Mouse (Mus musculus) small intestine, adult 2 months (tissue): Measurements from ENCODE around the gene Dnm2. TPM values are rescaled to one million over a fixed set of nuclear protein-coding genes. Genes with fewer than 3 reads are reported as not detected.
"Not testable (repeated sequence)": the region's sequence is repeated elsewhere in the genome, so short reads cannot be mapped to it uniquely, and the experiment has no call there.

ENCODE experiments used
- H3K27ac ChIP-seq: fragments of 200-500 bp; 2 replicates; pipeline ENCODE4 v1.5.1; 2012; ENCODE audit warnings: low read depth, low read length, control low read depth, inconsistent platforms; ENCODE audit not compliant: insufficient read depth
- H3K27me3 ChIP-seq: fragments of 200-500 bp; 2 replicates; pipeline ENCODE4 v1.6.1; 2012; ENCODE audit warnings: mild to moderate bottlenecking, moderate library complexity, low read length, inconsistent platforms; ENCODE audit not compliant: control insufficient read depth, insufficient read depth
- H3K36me3 ChIP-seq: fragments of 200-500 bp; 2 replicates; pipeline ENCODE4 v1.6.1; 2012; ENCODE audit warnings: mild to moderate bottlenecking, low read length, control low read depth, inconsistent platforms; ENCODE audit not compliant: control insufficient read depth, insufficient read depth
- H3K4me1 ChIP-seq: fragments of 200-500 bp; 2 replicates; pipeline ENCODE4 v1.6.1; 2012; ENCODE audit warnings: low read length, inconsistent platforms, mixed read lengths; ENCODE audit not compliant: control insufficient read depth, insufficient read depth, insufficient read length
- H3K4me3 ChIP-seq: fragments of 200-500 bp; 2 replicates; pipeline ENCODE4 v1.5.1; 2012; ENCODE audit warnings: low read depth, mild to moderate bottlenecking, control low read depth, inconsistent platforms, low read length, moderate library complexity
- CTCF ChIP-seq: fragments of 200-500 bp; IDR thresholded peaks from 2 replicates; pipeline ENCODE4 v1.5.1; 2012; ENCODE audit warnings: low read depth, mild to moderate bottlenecking, control low read depth, inconsistent platforms, low read length, moderate library complexity, mixed read lengths; ENCODE audit not compliant: insufficient replicate concordance, insufficient read length; ENCODE audit errors: extremely low read depth
- POLR2A ChIP-seq: fragments of 200-500 bp; IDR thresholded peaks from 2 replicates; pipeline ENCODE4 v1.6.1; 2012; ENCODE audit warnings: low read depth, mild to moderate bottlenecking, control low read depth, inconsistent platforms, low read length, moderate library complexity
- WGBS: fragments of 180-500 bp; shearing (Covaris S2); methylation state at CpG from one replicate; pipeline ENCODE4 v1.1.7; 2018; 5-methylcytosine and 5-hydroxymethylcytosine counted together
- polyA plus RNA-seq: library from polyadenylated mRNA; depleted of rRNA; stranded (reverse); fragments of >200 nt; gene quantifications from 2 replicates; pipeline ENCODE4 v1.2.3, GENCODE M21; 2012

Gene Dnm2
- polyA plus RNA-seq, 1 experiment: 517 TPM

DNA sequence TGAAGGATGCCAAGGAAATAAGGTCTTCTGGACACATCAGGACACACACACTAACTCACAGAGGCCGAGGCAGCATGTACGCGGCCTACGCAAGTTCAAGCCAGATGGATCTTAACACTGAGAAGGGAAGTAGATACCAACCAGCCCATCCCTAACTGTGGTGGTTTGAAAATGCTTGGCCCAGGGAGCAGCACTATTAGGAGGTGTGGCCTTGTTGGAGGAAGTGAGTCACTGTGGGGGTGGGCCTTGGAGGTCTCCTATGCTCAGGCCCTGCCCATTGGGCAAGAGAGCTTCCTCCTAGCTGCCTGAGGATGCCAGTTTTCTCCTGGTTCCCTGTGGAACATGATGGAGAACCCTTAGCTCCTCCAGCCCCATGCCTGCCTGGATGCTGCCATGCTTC, 88.8 kb downstream of the Dnm2 start:
- WGBS: 97% methylated on average over 4 of the region's 4 CpGs
- Histone ChIP-seq H3K27ac (no peak overlapping the region), H3K36me3 (no peaks in the 10 kb centered on the region; the same call in 1 of the 2 replicates), H3K4me1 (peaks cover 6% of the 10 kb centered on the region), H3K27me3 (no peaks in the 10 kb centered on the region), H3K4me3 (no peak overlapping the region)
- TF ChIP-seq POLR2A (no peak), CTCF (no peak)

DNA sequence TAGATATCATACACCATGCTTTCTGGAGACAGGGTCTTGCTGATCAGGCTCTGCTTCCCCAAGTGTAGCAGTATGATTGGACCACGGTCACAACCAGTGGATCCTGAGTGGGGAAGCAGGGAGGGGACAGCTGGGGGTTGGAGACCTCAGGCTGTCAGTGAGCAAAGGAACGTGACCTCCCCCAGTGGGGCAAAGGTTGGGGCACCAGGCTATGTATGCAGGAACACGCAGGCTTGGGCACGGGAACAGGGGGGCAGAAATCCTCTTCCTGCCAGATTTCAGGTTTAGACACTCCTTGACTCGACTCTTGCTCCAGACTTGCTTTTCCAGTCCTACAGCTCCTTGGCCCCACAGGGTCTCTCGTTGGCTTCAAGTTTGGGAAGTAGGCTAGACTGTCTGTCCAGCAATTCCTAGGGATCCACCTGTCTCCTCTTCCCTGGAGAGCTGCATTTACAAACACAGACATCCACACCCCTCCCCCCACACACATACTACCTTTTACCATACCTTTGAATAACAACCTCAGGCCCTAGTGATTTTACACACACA, 93.3 kb downstream of the Dnm2 start:
- TF ChIP-seq POLR2A: no peak
- no peak for TF ChIP-seq CTCF
- H3K36me3 ChIP-seq: no peaks in the 10 kb centered on the region
- H3K4me3 ChIP-seq: no peak overlapping the region
- no peaks in the 10 kb centered on the region for H3K4me1 ChIP-seq
- H3K27me3 ChIP-seq: no peaks in the 10 kb centered on the region
- H3K27ac ChIP-seq: no peak overlapping the region
- 41% methylated on average over 6 of the region's 6 CpGs for WGBS

DNA sequence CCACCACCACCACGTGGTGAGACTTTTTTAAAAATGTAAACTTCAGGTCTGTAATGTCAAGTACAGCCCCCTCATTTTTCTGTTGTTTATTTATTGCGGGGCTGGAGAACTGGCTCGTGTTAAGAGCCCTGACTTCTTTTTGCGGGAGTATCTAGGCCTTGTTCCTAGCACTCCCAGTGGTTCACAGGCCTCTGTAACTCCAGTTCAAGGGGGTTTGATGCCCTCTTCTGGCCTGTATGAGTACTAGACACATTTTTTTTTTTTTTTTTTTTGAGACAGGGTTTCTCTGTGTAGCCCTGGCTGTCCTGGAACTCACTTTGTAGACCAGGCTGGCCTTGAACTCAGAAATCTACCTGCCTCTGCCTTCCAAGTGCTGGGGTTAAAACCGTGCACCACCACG, 94.0 kb downstream of the Dnm2 start:
- WGBS: 80% methylated on average over 6 of the region's 6 CpGs
- H3K4me1 ChIP-seq, H3K27me3 ChIP-seq, H3K4me3 ChIP-seq, H3K36me3 ChIP-seq, H3K27ac ChIP-seq: not testable (repeated sequence)

DNA sequence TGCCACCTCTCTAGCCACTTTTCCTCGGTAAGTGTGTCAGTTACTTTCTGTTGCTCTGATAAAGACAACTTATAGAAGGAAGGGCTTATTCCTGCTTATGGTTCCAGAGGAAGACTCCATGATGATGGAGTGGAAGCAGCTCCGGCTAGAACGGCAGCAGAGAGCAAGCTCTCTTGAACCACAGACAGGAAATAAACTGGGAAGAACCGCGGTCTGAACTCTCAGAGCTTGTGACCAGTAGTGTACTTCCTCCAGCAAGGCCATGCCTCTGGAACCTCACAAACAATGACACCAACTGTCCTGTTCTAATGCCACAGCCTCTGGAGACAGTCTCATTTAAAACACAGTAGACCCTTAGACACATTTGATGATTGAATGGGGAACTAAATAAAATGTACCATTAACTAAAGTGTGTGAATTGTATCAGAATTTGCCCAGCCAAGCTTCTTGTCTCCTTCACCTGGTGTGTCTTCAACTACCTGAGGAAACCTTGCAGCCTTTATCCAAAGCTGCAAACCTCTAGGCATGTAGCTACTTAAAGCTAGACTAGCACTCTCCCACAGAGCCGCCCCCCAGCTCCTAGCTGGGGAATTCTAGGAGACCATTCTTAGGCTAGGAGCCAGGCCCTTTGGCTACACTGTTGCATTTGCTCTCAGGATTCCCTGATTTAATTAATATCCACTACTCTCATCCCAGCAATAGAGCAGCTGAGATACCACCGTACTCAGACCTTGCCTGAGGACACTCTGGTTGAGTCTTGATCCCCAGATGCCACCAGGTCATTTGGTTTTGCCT, 100.6 kb downstream of the Dnm2 start:
- TF ChIP-seq POLR2A: no peak
- no peak for TF ChIP-seq CTCF
- no peaks in the 10 kb centered on the region for H3K4me1 ChIP-seq
- H3K4me3 ChIP-seq: no peak overlapping the region
- H3K36me3 ChIP-seq: no peaks in the 10 kb centered on the region
- 0 out of 2 replicates have a peak overlapping the region, but pooled peaks have one; percentile 11 for H3K27ac ChIP-seq
- 72% methylated on average over 7 of the region's 7 CpGs for WGBS
- no peaks in the 10 kb centered on the region for H3K27me3 ChIP-seq

DNA sequence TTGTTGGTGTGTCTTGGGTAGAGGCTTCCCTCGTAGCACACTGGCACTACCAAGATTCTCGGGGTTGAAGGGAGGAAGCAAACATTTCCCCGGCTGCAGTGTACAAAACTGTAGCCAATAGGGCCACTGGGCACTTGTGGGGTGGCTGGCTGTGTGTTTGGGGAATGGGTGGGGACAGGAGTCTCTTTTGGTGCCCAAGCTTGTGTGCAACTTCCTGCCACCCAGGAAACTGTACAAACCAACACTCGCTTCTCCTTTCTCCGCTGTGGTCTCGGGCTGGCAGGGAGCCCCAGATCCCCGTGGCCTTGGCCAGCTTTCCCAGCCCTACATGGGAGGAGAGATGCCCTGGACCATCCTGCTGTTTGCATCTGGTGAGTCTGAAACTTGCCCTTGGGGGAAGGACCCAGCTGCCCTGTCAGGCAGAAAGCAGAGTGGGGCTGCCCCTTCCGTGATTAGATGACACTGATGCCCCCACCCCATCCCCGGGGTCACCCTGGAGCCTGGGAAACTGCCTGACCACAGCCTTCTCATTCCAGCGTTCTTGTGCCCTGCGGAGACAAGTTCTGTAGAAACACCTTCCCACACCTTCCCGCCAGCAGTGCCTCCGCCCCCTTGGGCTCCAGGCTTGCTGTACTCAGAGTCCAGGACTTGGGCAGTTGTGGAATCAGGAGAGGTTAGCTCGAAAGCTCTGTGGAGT, 101.4 kb downstream of the Dnm2 start, which contains the start of gene AB124611:
AB124611 (plus strand) TSS at position 240 of the 697 bp plus-strand sequence.
- 51% methylated on average over 14 of the region's 14 CpGs for WGBS
- peak within 1 kb of the TSS; percentile 26 for H3K4me3 ChIP-seq
- TF ChIP-seq CTCF (no peak), POLR2A (no peak)
- 0 out of 2 replicates have a peak within 1 kb of the TSS, but pooled peaks have one; percentile 11 for H3K27ac ChIP-seq
- no peaks in the 10 kb centered on the region for H3K27me3 ChIP-seq
- no peaks in the 10 kb centered on the region for H3K36me3 ChIP-seq
- H3K4me1 ChIP-seq: no peaks in the 10 kb centered on the region

DNA sequence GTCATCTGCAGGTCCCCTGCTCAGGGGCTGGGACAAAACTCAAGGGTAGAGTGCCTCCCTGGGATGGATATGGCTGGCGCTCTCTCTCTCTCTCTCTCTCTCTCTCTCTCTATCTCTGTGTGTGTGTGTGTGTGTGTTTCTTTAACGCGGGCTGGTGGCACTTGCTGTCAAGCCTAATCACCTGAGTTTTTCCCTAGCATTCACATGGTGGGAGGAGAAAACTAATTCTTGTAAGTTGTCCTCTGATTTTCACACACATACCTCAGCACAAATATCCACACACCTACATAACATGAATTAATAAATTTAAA, 101.9 kb downstream of the Dnm2 start:
- Histone ChIP-seq H3K4me1 (no peaks in the 10 kb centered on the region), H3K27ac (no peak overlapping the region), H3K36me3 (no peaks in the 10 kb centered on the region), H3K27me3 (no peaks in the 10 kb centered on the region), H3K4me3 (0 out of 2 replicates have a peak overlapping the region, but pooled peaks have one; percentile 26)
- WGBS: 64% methylated on average over 3 of the region's 3 CpGs
- TF ChIP-seq CTCF (no peak), POLR2A (no peak)

DNA sequence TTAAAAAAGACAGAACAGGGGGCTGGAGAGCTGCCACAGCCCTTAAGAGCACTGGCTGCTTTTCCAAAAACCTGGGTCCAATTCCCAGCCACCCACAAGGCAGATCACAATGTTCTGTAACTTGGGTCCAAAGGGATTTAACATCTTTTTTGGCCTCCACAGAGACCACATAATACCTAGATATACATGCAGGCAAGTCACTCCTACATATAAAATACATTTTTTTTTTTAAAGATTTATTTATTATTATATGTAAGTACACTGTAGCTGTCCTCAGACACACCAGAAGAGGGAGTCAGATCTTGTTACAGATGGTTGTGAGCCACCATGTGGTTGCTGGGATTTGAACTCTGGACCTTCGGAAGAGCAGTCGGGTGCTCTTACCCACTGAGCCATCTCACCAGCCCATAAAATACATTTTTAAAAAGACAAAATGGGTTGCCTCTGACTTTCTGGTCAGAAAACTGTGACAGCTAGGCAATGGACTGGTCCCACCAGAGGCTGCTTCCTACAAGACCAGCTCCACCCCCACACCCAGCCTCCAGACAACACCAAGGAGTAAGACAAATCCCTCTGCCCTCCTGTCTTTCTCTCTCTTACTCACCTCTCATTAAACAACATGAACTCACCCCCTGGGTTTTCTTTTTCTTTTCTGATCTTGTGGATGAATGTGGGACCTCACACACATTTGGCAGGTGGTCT, 102.5 kb downstream of the Dnm2 start:
- H3K4me1 ChIP-seq: no peaks in the 10 kb centered on the region
- H3K27ac ChIP-seq: no peak overlapping the region
- no peaks in the 10 kb centered on the region for H3K27me3 ChIP-seq
- WGBS: 90% methylated on average over 2 of the region's 2 CpGs
- no peaks in the 10 kb centered on the region for H3K36me3 ChIP-seq
- TF ChIP-seq CTCF: no peak
- TF ChIP-seq POLR2A: no peak
- H3K4me3 ChIP-seq: no peak overlapping the region
